Mouse (Mus musculus): ENCODE measurements around the gene Pdzk1ip1. TPM values are rescaled to one million over a fixed set of nuclear protein-coding genes. Genes with fewer than 3 reads are reported as not detected.

Pdzk1ip1 gene
- total RNA-seq, 4 experiments from 2014 or later: not detected

GRCm38 (mm10) chr4:115075204-115075915 is 13.1 kb upstream of the Pdzk1ip1 start:
- DNase-seq (ENCODE audit: low spot score in 2 of 2): no peak

GRCm38 (mm10) chr4:115078892-115079820 is 9.4 kb upstream of the Pdzk1ip1 start:
- DNase-seq (ENCODE audit: low spot score in 2 of 2): no peak

GRCm38 (mm10) chr4:115079821-115080349 is 8.6 kb upstream of the Pdzk1ip1 start:
- DNase-seq (ENCODE audit: low spot score in 2 of 2): no peak

- no peak for DNase-seq (ENCODE audit: low spot score in 2 of 2)
These were observed 5.5 kb upstream of the Pdzk1ip1 start for GRCm38 (mm10) chr4:115083031-115083430.

- no peak for DNase-seq (ENCODE audit: low spot score in 2 of 2)
These were observed 2.9 kb upstream of the Pdzk1ip1 start for GRCm38 (mm10) chr4:115085522-115086095.

- no peak for DNase-seq (ENCODE audit: low spot score in 2 of 2)
These were observed 2.3 kb upstream of the Pdzk1ip1 start for GRCm38 (mm10) chr4:115086257-115086656.

GRCm38 (mm10) chr4:115086763-115087415 is 1.6 kb upstream of the Pdzk1ip1 start:
- DNase-seq (ENCODE audit: low spot score in 2 of 2): no peak

GRCm38 (mm10) chr4:115090592-115090991 is 2.1 kb downstream of the Pdzk1ip1 start:
- no peak for DNase-seq (ENCODE audit: low spot score in 2 of 2)

GRCm38 (mm10) chr4:115091806-115092205 is 3.3 kb downstream of the Pdzk1ip1 start:
- DNase-seq (ENCODE audit: low spot score in 2 of 2): no peak

- no peak for DNase-seq (ENCODE audit: low spot score in 2 of 2)
These were observed 4.9 kb downstream of the Pdzk1ip1 start for GRCm38 (mm10) chr4:115093331-115093864.

- DNase-seq (ENCODE audit: low spot score in 2 of 2): no peak
These were observed 5.5 kb downstream of the Pdzk1ip1 start for GRCm38 (mm10) chr4:115094056-115094455.

- DNase-seq (ENCODE audit: low spot score in 2 of 2): no peak
These were observed 7.3 kb downstream of the Pdzk1ip1 start for GRCm38 (mm10) chr4:115095671-115096434.

GRCm38 (mm10) chr4:115096435-115097145 is 8.1 kb downstream of the Pdzk1ip1 start:
- DNase-seq (ENCODE audit: low spot score in 2 of 2): no peak

GRCm38 (mm10) chr4:115097146-115097496 is 8.6 kb downstream of the Pdzk1ip1 start:
- DNase-seq (ENCODE audit: low spot score in 2 of 2): no peak

- DNase-seq (ENCODE audit: low spot score in 2 of 2): no peak
These were observed 13.2 kb downstream of the Pdzk1ip1 start for GRCm38 (mm10) chr4:115101682-115102081.

GRCm38 (mm10) chr4:115103510-115103909 is 15.0 kb downstream of the Pdzk1ip1 start:
- DNase-seq (ENCODE audit: low spot score in 2 of 2): no peak

GRCm38 (mm10) chr4:115111167-115111566 is 22.7 kb downstream of the Pdzk1ip1 start:
- no peak for DNase-seq (ENCODE audit: low spot score in 2 of 2)

- DNase-seq (ENCODE audit: low spot score in 2 of 2): no peak
These were observed 24.8 kb downstream of the Pdzk1ip1 start for GRCm38 (mm10) chr4:115113266-115113665.

- DNase-seq (ENCODE audit: low spot score in 2 of 2): no peak
These were observed 31.1 kb downstream of the Pdzk1ip1 start for GRCm38 (mm10) chr4:115119642-115120041.

- DNase-seq (ENCODE audit: low spot score in 2 of 2): no peak
These were observed 32.7 kb downstream of the Pdzk1ip1 start for GRCm38 (mm10) chr4:115121162-115121561.
